Mouse (Mus musculus) cerebellum, adult 2 months (tissue): ENCODE results near the gene Ccnb3. TPM values are rescaled to one million over a fixed set of nuclear protein-coding genes. Genes with fewer than 3 reads are reported as not detected.
"Not testable (repeated sequence)": the region's sequence is repeated elsewhere in the genome, so short reads cannot be mapped to it uniquely, and the experiment has no call there.

Experiments used
- DNase-seq, 2 experiments: peaks; one replicate each; pipeline ENCODE4 v3.0.0; 2021
- H3K27ac ChIP-seq: fragments of 200-500 bp; 2 replicates; pipeline ENCODE4 v1.5.1; 2012; ENCODE audit warnings: low read length, control low read depth, inconsistent platforms; ENCODE audit not compliant: insufficient read depth
- H3K27me3 ChIP-seq: fragments of 200-500 bp; 2 replicates; pipeline ENCODE4 v1.6.1; 2012; ENCODE audit warnings: inconsistent platforms, mild to moderate bottlenecking, low read length, moderate library complexity; ENCODE audit not compliant: control insufficient read depth, insufficient read depth
- H3K4me1 ChIP-seq: fragments of 200-500 bp; 2 replicates; pipeline ENCODE4 v1.6.1; 2011; ENCODE audit warnings: low read length; ENCODE audit not compliant: control insufficient read depth, insufficient read depth
- H3K4me3 ChIP-seq: fragments of 200-500 bp; replicated peaks from 2 replicates; pipeline ENCODE3; 2011; ENCODE audit warnings: mild to moderate bottlenecking, low read depth, low read length, control low read depth; ENCODE audit not compliant: insufficient read depth
- CTCF ChIP-seq: fragments of 200-500 bp; IDR thresholded peaks from 2 replicates; pipeline ENCODE4 v1.5.1; 2011; ENCODE audit warnings: low read depth, mild to moderate bottlenecking, control low read depth, low read length, moderate library complexity, borderline replicate concordance; ENCODE audit not compliant: insufficient read depth
- POLR2A ChIP-seq: fragments of 200-500 bp; IDR thresholded peaks from 2 replicates; pipeline ENCODE4 v1.6.1; 2011; ENCODE audit warnings: low read length, control low read depth, borderline replicate concordance; ENCODE audit not compliant: insufficient read depth
- WGBS: fragments of 180-500 bp; shearing (Covaris S2); methylation state at CpG from one replicate; pipeline ENCODE4 v1.1.7; 2018; 5-methylcytosine and 5-hydroxymethylcytosine counted together
- polyA plus RNA-seq: library from polyadenylated mRNA; depleted of rRNA; stranded (reverse); fragments of >200 nt; gene quantifications from 2 replicates; pipeline ENCODE4 v1.2.3, GENCODE M21; 2012; rRNA removed

The Ccnb3 gene
- not detected in 2 replicates for polyA plus RNA-seq

DNA sequence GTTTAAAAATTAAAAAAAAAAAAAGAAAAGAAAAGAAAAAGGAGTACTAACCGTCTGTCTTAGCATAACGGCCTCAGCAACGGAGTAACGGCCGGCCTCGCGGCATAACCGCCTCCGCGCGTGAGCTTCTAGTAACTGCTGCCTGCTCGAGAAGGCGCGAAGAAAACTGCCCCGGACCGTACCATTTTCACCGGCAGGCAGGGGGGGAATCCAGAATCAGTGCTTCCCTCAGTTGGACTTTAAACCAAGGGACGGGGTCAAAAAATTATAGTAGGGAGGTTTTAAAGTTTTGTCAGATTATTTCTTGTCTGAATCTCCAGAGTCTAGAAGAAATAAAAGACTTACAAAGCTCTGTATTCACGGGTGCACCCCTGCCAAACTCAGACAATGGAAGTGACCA, at the start of gene Ccnb3:
Ccnb3 (minus strand) TSS at position 101 of the 400 bp plus-strand sequence.
- Histone ChIP-seq H3K4me3 (no peak within 1 kb of the TSS), H3K4me1 (no peaks in the 10 kb centered on the region), H3K27me3 (no peaks in the 10 kb centered on the region), H3K27ac (no peak within 1 kb of the TSS)
- WGBS, result 95% methylated on average over 19 of the region's 19 CpGs
- no peak for TF ChIP-seq CTCF
- no peak for TF ChIP-seq POLR2A
- no peak for DNase-seq

DNA sequence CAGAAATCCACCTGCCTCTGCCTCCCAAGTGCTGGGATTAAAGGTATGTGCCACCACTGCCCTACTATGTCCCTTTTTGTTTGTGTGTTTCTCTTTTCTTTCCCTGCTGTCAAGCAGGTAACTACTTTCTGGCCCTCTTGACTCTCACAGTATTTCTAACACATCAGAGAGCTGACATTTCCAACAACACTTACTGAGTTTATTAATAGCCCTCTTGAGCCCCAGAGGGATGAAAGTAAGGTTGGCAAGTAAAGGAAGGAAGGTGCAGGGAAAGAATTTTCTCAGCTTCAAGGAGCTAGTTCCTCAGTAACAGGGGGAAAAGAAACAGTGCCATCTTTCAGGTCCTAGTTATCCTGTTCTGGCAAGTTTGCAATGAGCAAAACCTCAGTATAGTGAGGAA, 48.9 kb upstream of the Ccnb3 start:
- Histone ChIP-seq H3K27ac (no peak overlapping the region), H3K4me3 (no peak overlapping the region), H3K27me3 (no peaks in the 10 kb centered on the region), H3K4me1 (no peaks in the 10 kb centered on the region)
- no peak for DNase-seq
- TF ChIP-seq POLR2A (no peak), CTCF (no peak)

DNA sequence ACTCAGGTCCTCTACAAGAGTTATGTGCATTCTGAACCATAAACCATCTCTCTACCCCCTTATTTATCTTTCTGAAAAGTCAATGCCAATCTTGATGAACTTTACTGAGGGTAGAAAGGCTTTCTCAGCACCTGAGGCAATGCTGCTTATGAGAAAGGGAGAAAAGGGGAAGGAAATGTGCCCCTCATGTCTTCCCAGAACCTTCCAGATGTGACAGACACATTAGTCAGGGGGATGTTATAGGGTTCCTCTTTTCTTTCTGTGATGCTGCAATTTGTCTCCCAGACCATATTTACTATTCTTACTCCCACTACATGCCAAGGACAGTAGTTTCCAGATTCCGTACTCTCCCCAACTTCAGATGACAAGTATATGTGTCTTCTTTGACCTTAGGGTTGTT, 44.5 kb upstream of the Ccnb3 start:
- TF ChIP-seq POLR2A (no peak), CTCF (no peak)
- Histone ChIP-seq H3K4me1 (no peaks in the 10 kb centered on the region), H3K27ac (no peak overlapping the region), H3K4me3 (no peak overlapping the region), H3K27me3 (no peaks in the 10 kb centered on the region)
- DNase-seq, result no peak
- 88% methylated on average over 1 of the region's 1 CpGs for whole genome bisulfite sequencing

DNA sequence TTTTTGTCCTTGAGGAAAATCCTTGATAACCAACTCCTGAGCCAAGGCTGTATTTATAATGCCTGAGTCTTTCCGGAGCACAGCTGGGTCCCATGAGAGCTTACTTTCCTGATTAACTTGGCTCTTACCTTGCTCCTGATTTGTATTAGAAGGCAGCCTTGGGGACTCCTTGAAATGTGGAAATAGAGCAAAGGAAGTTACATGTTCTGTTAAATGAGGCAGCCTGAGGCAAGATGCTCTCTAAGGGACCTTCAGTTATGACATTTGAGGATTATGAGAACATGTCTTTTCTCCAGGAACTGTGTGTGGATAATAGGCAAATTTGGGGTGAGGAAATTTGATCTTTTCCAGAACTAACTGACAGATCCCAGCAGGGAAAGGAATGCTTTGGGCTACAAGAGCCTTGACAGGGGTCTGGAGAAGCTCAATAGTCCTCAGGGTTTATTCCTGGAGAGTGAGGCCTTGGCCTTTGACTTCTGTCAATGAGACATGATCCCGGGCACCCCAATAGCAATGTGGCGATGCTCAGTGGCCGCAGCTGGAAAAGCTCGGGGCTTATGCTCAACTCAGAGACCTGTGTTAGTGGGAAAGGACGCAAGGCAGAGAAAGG, 38.5 kb upstream of the Ccnb3 start:
- Histone ChIP-seq H3K4me3 (no peak overlapping the region), H3K27me3 (no peaks in the 10 kb centered on the region), H3K27ac (no peak overlapping the region), H3K4me1 (no peaks in the 10 kb centered on the region)
- TF ChIP-seq POLR2A, result no peak
- no peak for TF ChIP-seq CTCF
- 75% methylated on average over 6 of the region's 6 CpGs for WGBS
- DNase-seq, result no peak

GRCm38 (mm10) chrX:7068002-7068401, 26.6 kb upstream of the Ccnb3 start:
- no peak for DNase-seq
- no peak for TF ChIP-seq CTCF
- no peak for TF ChIP-seq POLR2A
- 58% methylated on average over 2 of the region's 2 CpGs for WGBS
- no peak overlapping the region for H3K4me3 ChIP-seq
- no peaks in the 10 kb centered on the region for H3K4me1 ChIP-seq
- H3K27ac ChIP-seq, result no peak overlapping the region
- no peaks in the 10 kb centered on the region for H3K27me3 ChIP-seq

DNA sequence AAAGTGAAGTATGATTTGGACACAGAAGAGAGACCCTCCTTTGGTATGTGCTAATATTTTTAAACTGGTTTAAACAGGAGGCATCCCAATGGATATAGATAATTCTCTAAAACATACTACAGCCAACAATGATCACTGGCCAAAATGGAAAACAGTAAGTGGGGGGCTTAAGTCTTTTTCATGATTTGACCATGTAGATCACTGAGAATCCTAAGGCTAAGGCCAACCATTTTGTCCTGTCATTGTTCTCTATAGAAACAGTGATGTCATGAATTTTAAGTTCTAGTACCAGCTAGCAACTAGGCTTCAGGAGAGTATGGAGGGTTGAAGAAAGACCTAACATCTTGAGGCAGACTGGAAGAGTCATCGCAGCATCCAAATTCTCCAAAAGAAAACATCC, 25.8 kb upstream of the Ccnb3 start, which contains the start of gene Akap4:
Akap4 (plus strand) TSS at position 301 of the 400 bp plus-strand sequence.
- H3K27me3 ChIP-seq, result no peaks in the 10 kb centered on the region
- H3K4me1 ChIP-seq, result no peaks in the 10 kb centered on the region
- H3K27ac ChIP-seq, result no peak within 1 kb of the TSS
- DNase-seq, result no peak
- 100% methylated on average over 1 of the region's 1 CpGs for WGBS
- H3K4me3 ChIP-seq, result no peak within 1 kb of the TSS
- TF ChIP-seq POLR2A, result no peak
- no peak for TF ChIP-seq CTCF

GRCm38 (mm10) chrX:7064109-7064508, 22.7 kb upstream of the Ccnb3 start:
- Histone ChIP-seq H3K27ac (no peak overlapping the region), H3K4me3 (no peak overlapping the region), H3K27me3 (no peaks in the 10 kb centered on the region), H3K4me1 (no peaks in the 10 kb centered on the region)
- TF ChIP-seq POLR2A (no peak), CTCF (no peak)
- DNase-seq, result no peak

DNA sequence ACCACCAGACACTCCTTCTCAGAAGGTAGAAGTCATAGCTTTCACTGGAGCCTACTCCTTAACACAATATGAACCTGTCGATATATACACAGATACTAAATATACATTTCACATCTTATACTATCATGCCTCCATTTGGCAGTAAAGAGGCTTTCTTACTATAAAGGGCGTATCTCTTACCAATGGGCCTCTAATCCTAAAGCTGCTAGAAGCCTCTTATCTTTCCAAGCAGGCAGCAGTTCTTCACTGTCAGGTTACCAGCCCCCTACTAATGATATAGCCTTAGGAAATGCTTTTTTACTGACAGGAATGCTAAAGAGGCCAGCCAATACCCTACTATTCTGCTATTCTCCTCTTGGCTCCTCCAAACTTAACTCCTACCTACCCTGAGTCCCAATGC, 16.2 kb upstream of the Ccnb3 start:
- DNase-seq, result no peak
- WGBS, result 83% methylated on average over 2 of the region's 2 CpGs
- H3K4me1 ChIP-seq, result no peaks in the 10 kb centered on the region

DNA sequence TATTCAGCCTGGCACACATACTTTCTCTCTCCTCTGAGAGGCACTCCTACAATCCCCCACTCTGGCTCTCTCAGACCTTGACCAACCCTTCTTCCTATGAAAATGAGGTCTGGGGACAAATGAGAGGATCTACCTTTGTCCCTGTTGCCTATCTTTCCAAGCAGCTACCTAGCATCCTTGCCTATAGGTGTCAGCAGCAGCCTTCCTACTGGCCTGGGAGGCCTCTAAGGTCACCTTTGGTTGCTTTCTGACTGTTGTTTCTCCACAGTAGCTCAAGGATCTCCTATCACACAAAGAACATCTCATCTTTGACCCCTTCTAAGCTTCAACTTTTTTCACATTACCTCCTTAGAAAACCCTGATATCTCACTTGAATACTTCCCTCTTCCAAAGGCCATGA, 15.6 kb upstream of the Ccnb3 start:
- TF ChIP-seq CTCF (no peak), POLR2A (no peak)
- no peaks in the 10 kb centered on the region for H3K27me3 ChIP-seq
- H3K4me1 ChIP-seq, result no peaks in the 10 kb centered on the region
- no peak overlapping the region for H3K4me3 ChIP-seq
- no peak for DNase-seq
- H3K27ac ChIP-seq, result no peak overlapping the region

More for the DNA sequence above, 16.2 kb upstream of the Ccnb3 start:
- TF ChIP-seq POLR2A (no peak), CTCF (no peak)
- Histone ChIP-seq H3K27me3 (no peaks in the 10 kb centered on the region), H3K27ac (no peak overlapping the region), H3K4me3 (no peak overlapping the region)

DNA sequence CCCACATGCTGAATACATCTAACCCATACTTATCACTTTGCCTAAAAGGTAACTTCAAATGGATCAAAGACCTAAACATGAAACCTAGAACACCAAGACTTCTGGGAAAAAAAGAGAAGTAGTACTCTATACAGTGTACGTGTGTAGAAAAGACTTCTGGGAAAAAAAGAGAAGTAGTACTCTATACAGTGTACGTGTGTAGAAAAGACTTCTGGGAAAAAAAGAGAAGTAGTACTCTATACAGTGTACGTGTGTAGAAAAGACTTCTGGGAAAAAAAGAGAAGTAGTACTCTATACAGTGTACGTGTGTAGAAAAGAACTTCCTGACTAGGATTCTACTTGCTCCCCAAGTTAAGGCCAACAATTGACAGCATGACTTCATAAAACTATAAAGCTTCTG, 57.5 kb downstream of the Ccnb3 start:
- H3K4me1 ChIP-seq, H3K27ac ChIP-seq, H3K4me3 ChIP-seq, H3K27me3 ChIP-seq, DNase-seq: not testable (repeated sequence)
- 82% methylated on average over 4 of the region's 4 CpGs for WGBS
